Mouse (Mus musculus) monocyte, adult 2 months (primary cell): ENCODE results near the gene Tmem237.

Experiments
- DNase-seq, 2 experiments: peaks; one replicate each; pipeline ENCODE4 v3.0.0; 2022; ENCODE audit warnings: low spot score in 2 of 2, low read depth in 1 of 2

The Tmem237 gene

GRCm38 (mm10) chr1:59119720-59120457, at the start of gene Tmem237:
Gene Tmem237, minus strand, starts transcription at chr1:59120408.
- DNase-seq, result peak; percentile 40 to 65

DNA sequence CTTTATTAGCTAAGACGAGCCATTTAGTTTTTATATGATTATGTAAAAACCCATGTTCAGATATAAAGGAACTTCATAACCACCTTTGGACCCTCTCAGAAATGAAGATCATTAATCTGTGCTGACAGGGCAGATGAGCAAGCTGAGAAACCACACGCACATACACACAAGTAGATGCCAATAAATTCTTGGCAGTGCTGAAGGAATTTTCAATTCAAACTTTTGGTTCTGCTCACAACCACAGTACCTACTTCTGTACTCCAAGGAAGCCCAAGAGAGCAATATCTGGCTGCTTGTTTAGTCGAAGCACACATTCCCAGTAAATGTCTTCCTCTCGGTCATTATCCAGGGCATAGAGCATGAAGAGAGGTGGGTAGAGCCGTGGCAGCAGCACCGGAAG, 49.4 kb upstream of the Tmem237 start:
- DNase-seq, result no peak

DNA sequence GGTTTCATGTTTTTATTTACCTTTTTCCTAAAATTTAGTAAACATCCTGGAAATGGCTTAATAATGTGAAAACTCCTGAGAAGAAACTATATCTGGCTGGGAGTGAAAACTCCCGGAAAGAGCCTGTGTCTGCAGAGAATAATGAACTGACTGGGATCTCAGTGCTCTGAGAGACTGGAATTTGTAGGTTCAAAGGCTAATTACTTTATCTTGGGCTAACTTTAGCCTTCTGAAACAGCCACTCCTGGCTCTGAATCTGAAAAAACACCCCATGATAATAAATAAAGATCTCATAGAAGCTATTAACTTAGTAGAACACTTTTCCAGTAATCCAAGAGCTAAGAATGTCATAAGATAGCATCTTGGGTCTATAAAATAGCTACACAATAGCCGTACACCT, 48.3 kb upstream of the Tmem237 start:
- no peak for DNase-seq

DNA sequence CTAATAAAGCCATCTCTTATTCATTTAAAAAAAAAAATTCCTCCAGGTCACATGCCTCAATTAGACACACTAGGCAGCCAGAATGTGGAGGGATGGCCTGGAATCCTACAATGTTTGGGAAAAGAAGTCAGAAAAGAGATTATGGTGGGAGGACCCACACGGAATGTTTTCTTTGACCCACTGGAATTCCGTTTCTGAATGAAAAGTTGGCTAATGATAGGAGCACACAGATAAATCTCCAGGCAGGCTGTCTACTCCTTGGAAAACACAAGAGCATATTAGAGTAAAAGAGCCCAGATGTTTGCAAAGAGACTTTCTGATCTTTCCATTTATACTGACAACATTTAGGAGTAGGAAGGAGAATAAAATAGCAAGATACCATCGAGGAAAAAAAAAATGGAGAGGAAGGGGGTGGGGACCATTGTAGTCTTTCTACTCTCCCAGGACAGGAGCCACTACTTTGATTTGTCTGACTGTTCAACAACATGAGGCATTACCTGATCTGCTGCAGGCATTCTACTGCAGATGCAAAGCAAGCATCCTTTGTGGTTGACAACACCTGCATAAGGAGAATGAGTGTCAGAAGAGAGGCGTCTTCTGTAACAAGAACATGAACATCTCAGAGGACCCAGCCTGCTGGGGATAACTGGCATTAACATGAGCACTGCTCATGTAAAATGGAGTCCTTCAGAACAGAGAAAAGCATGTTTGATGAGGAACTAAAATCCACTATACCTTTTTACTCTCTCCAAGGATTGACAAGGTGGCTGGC, 47.6 kb upstream of the Tmem237 start:
- no peak for DNase-seq

GRCm38 (mm10) chr1:59166232-59166905, 46.2 kb upstream of the Tmem237 start:
- DNase-seq, result no peak

- DNase-seq, result no peak
Measured at GRCm38 (mm10) chr1:59163918-59164317, 43.7 kb upstream of the Tmem237 start.

GRCm38 (mm10) chr1:59163030-59163461, 42.8 kb upstream of the Tmem237 start, which contains the start of gene Mpp4:
Gene Mpp4, minus strand, starts transcription at chr1:59163389.
- DNase-seq, result no peak

DNA sequence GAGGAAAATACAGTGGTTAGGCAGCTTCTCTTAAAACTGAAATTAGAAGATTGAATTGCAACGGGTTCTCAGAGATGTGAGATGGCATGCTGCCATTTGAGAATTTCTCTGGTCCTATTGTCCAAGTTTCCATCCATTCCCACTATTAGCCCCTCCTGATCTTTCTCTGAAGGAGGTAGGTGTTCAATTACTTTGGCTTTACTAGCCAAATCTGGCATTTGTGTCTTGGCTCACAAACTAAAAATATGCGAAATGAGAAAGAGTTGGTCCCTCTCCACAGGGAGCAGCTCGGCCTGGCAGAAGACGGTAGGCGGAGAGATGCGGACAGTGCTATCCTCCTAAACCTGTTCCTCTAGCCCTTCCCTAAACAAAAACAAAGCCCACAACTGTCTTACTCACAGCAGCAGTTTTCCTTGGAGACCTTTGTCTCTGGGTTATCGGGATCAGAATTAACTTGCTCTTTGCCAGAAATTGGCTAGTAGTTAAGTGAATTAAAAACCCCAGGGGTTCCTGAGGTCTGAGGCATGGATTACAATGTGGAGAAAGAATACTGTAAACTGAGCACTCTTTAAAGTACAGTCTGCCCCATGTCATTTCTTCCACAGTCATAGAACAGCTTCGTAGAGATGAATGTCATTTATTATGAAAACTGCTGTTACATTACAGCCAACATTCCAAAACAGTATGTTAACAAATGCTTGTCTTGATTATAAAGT, 42.3 kb upstream of the Tmem237 start:
- no peak for DNase-seq

DNA sequence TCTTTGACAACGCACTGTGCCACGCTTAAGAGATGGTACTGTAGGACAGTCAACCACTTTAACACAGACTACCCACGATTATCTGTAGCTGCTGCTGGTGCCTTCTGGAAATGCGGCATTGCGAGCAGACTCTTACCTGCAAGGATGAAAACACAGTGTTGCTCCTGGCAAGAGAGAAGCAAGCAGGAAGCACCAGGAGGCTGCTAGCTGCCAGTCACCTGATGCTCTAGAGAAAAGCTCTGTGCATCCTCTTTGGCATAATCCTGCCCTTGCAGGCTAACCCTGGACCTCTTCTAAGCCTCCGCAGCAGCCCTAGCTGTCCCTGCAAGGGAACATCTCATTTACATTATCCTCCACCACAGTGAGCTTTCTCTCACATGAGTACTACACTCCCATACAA, 41.2 kb upstream of the Tmem237 start:
- DNase-seq, result no peak

DNA sequence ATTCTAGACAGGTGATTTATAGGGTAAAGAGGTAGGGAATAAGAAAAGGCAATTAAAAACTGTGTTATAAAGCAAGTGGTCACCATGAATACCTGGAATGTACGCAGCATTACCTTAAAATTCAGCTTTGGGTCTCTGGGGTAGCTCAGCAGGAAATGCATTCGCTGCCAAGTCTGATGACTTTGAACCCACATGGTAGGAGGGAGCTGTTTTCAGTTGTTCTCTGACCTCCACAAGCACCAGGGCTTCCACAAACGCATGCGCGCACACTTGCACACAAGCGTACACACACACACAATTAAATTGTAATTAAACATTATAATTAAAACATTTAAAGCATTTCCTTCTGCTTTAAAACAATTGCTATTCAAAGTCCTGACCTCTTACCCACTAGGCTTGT, 40.7 kb upstream of the Tmem237 start:
- no peak for DNase-seq

- DNase-seq, result no peak
Measured at GRCm38 (mm10) chr1:59159136-59159535, 38.9 kb upstream of the Tmem237 start.

DNA sequence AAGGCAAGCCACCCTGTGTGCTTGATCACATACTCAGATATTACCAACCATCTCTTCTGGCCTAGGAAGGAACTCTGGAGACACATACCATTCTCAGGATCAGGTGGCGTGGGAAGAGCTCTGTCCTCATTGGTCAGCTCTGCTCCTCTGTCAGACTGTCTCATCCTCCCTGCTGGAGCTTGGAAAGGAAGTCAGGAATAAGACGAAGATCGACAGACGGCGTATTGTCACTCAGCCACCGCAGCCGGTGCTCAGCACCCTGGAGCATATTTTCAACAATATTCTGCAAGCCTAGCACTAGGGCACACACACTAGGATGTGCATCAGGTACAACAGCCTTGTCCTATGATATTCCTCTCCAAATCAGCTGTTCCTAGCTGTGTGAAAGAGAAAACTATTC, 38.3 kb upstream of the Tmem237 start:
- DNase-seq, result no peak

DNA sequence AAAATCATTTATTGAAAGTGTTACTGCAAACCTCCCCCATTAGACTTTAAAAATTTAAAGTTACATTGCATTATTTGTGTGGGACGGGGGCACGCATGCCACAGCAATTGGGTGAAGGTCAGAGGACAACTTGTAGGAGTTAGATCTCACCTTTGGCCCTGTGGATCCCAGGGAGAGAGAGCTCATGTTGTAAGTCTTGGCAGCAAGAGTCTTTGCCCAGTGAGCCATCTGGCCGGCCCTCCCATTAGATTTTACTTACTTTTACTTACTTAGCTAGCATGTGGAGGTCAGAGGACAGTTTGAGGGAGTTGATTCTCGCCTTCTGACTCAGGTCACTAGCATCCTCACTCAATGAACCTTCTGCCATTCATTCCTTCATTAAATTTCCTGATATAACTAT, 37.6 kb upstream of the Tmem237 start:
- no peak for DNase-seq

- DNase-seq, result no peak
Measured at GRCm38 (mm10) chr1:59152346-59152745, 32.1 kb upstream of the Tmem237 start.

DNA sequence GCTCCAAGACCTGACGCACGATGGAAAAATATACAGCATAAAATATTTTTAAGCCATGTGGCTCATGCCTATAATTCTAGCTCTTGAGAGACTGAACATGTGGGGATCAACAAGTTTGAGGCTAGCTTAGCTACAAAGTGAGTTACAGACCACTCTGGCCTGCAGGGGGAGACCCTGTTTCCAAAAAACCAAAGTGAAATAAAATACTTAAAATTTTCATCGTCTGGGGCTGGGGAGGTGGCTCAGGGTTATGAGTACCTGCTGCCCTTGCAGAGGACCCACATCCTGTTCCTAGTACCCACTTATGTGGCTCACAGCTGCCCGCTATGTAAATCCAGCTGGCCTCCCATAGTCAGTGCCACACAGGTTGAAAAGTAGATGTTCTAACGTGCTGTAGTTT, 30.3 kb upstream of the Tmem237 start:
- no peak for DNase-seq

- no peak for DNase-seq
Measured at GRCm38 (mm10) chr1:59144543-59144942, 24.3 kb upstream of the Tmem237 start.

DNA sequence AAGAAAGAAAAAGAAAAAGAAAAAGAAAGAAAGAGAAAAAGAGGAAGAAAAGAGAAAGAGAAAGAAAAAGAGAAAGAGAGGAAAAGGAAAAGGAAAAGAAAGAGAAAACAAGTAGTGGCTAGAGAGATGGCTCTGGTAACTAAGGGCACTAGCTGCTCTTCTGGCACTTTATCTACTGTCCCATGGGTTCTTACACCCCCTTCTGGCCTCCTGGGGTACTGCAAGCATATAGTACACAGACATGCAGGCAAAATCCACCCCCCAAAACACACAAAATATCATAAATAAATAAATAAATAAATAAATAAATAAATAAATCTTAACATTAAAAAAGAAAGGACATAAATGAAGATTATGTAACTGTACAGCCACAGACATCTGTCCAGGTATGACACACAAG, 22.6 kb upstream of the Tmem237 start:
- DNase-seq, result peak; percentile 22 to 35

- no peak for DNase-seq
Measured at GRCm38 (mm10) chr1:59134419-59134818, 14.2 kb upstream of the Tmem237 start.

- no peak for DNase-seq
Measured at GRCm38 (mm10) chr1:59128879-59129278, 8.7 kb upstream of the Tmem237 start.

GRCm38 (mm10) chr1:59125558-59125957, 5.3 kb upstream of the Tmem237 start:
- no peak for DNase-seq

GRCm38 (mm10) chr1:59110524-59110923, 9.7 kb downstream of the Tmem237 start:
- DNase-seq, result no peak
